Mouse (Mus musculus): ENCODE measurements around the gene Frs3. TPM values are rescaled to one million over a fixed set of nuclear protein-coding genes. Genes with fewer than 3 reads are reported as not detected.
A peak's percentile ranks its signal among the peaks of the same experiment; 100 is the strongest.

Gene Frs3
- polyA plus RNA-seq, 1 experiment from 2014 or later: 32.3 TPM

- Histone ChIP-seq H3K4me3 (replicated peaks; ENCODE audit: low read depth, low read length) (no peak overlapping the region), H3K36me3 (ENCODE audit: control insufficient read depth, insufficient read depth, low read length) (peaks cover 35% of the 10 kb centered on the region), H3K4me2 (ENCODE audit: low read length) (no peak overlapping the region), H3K9ac (replicated peaks; ENCODE audit: low read length) (no peak overlapping the region), H3K4me1 (ENCODE audit: control insufficient read depth, insufficient read depth, low read length) (no peaks in the 10 kb centered on the region), H3K27me3 (ENCODE audit: control insufficient read depth, insufficient read depth, low read length) (0 out of 2 replicates have a peak, but pooled peaks cover 3% of the 10 kb centered on the region), H3K27ac (replicated peaks; ENCODE audit: low read depth, low read length) (no peak overlapping the region), H3K9me3 (ENCODE audit: control insufficient read depth, low read length) (no peaks in the 10 kb centered on the region)
- ATAC-seq (ENCODE audit: low FRiP score, low TSS enrichment): no peak
- no peak for DNase-seq
- 81% methylated on average over 1 of the region's 1 CpGs for WGBS
Observed at GRCm38 (mm10) chr17:47706196-47706595, 17.4 kb downstream of the Frs3 start.

DNA sequence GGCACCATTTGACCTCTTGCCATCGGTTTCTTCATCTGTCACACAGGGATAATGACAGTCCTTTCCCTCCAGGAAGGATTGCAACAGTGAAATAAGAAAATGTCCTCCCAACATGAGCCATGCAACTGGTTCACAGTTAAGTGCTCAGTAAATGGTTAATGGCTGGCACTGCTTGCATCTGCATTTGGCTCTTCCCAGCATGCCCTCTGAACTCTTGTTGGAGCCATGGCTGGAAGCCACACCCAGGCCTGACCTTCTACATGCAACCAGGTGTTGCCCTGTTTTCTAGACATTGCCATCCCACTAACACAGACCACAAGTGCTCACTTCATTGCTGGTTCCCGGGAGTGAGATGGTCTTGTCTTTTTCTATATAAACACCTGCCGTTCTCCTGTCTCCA, 19.1 kb downstream of the Frs3 start:
- Histone ChIP-seq H3K4me2 (ENCODE audit: low read length) (no peak overlapping the region), H3K27me3 (ENCODE audit: control insufficient read depth, insufficient read depth, low read length) (0 out of 2 replicates have a peak, but pooled peaks cover under 1% of the 10 kb centered on the region), H3K27ac (replicated peaks; ENCODE audit: low read depth, low read length) (no peak overlapping the region), H3K36me3 (ENCODE audit: control insufficient read depth, insufficient read depth, low read length) (peaks cover 17% of the 10 kb centered on the region), H3K4me1 (ENCODE audit: control insufficient read depth, insufficient read depth, low read length) (no peaks in the 10 kb centered on the region), H3K9me3 (ENCODE audit: control insufficient read depth, low read length) (no peaks in the 10 kb centered on the region), H3K4me3 (replicated peaks; ENCODE audit: low read depth, low read length) (no peak overlapping the region), H3K9ac (replicated peaks; ENCODE audit: low read length) (no peak overlapping the region)
- WGBS: 88% methylated on average over 3 of the region's 3 CpGs
- no peak for ATAC-seq (ENCODE audit: low FRiP score, low TSS enrichment)
- DNase-seq: no peak

- Histone ChIP-seq H3K9ac (replicated peaks; ENCODE audit: low read length) (no peak overlapping the region), H3K9me3 (ENCODE audit: control insufficient read depth, low read length) (no peaks in the 10 kb centered on the region), H3K27ac (replicated peaks; ENCODE audit: low read depth, low read length) (no peak overlapping the region), H3K4me1 (ENCODE audit: control insufficient read depth, insufficient read depth, low read length) (no peaks in the 10 kb centered on the region), H3K4me3 (replicated peaks; ENCODE audit: low read depth, low read length) (no peak overlapping the region), H3K4me2 (ENCODE audit: low read length) (no peak overlapping the region), H3K27me3 (ENCODE audit: control insufficient read depth, insufficient read depth, low read length) (no peaks in the 10 kb centered on the region), H3K36me3 (ENCODE audit: control insufficient read depth, insufficient read depth, low read length) (peaks cover 7% of the 10 kb centered on the region)
- no peak for DNase-seq
- WGBS: 80% methylated on average over 4 of the region's 4 CpGs
- no peak for ATAC-seq (ENCODE audit: low FRiP score, low TSS enrichment)
Observed at GRCm38 (mm10) chr17:47708972-47709371, 20.1 kb downstream of the Frs3 start.

DNA sequence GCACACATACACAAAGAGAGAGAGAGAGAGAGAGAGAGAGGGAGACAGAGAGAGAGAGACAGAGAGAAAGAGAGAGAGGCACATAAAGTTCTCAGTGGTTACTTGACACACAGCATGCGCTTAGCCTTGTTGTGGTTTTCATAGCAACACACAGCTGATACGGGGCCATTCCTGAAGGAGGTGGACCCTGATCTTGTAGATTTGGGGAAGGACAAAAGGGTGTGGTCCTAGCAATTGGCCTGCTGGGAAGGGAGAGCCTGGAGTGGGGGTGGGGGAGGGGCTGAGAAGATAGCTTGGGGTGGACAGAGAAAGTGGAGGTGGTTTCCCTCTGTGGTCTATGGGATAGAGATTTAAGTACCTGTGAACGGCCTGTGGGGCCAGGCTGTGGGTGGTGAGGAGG, 21.2 kb downstream of the Frs3 start:
- Histone ChIP-seq H3K9ac (replicated peaks; ENCODE audit: low read length) (no peak overlapping the region), H3K36me3 (ENCODE audit: control insufficient read depth, insufficient read depth, low read length) (peaks cover 2% of the 10 kb centered on the region; the same call in 1 of the 2 replicates), H3K9me3 (ENCODE audit: control insufficient read depth, low read length) (no peaks in the 10 kb centered on the region), H3K27ac (replicated peaks; ENCODE audit: low read depth, low read length) (no peak overlapping the region), H3K4me1 (ENCODE audit: control insufficient read depth, insufficient read depth, low read length) (no peaks in the 10 kb centered on the region), H3K27me3 (ENCODE audit: control insufficient read depth, insufficient read depth, low read length) (no peaks in the 10 kb centered on the region), H3K4me3 (replicated peaks; ENCODE audit: low read depth, low read length) (no peak overlapping the region), H3K4me2 (ENCODE audit: low read length) (no peak overlapping the region)
- 83% methylated on average over 3 of the region's 3 CpGs for WGBS
- ATAC-seq (ENCODE audit: low FRiP score, low TSS enrichment): no peak
- DNase-seq: no peak

- ATAC-seq (ENCODE audit: low FRiP score, low TSS enrichment) (no peak), DNase-seq (no peak)
- Histone ChIP-seq H3K4me1 (ENCODE audit: control insufficient read depth, insufficient read depth, low read length) (no peaks in the 10 kb centered on the region), H3K27me3 (ENCODE audit: control insufficient read depth, insufficient read depth, low read length) (no peaks in the 10 kb centered on the region), H3K4me3 (replicated peaks; ENCODE audit: low read depth, low read length) (no peak overlapping the region), H3K9ac (replicated peaks; ENCODE audit: low read length) (no peak overlapping the region), H3K36me3 (ENCODE audit: control insufficient read depth, insufficient read depth, low read length) (no peaks in the 10 kb centered on the region), H3K27ac (replicated peaks; ENCODE audit: low read depth, low read length) (no peak overlapping the region), H3K9me3 (ENCODE audit: control insufficient read depth, low read length) (no peaks in the 10 kb centered on the region), H3K4me2 (ENCODE audit: low read length) (no peak overlapping the region)
- 71% methylated on average over 6 of the region's 6 CpGs for WGBS
Observed at GRCm38 (mm10) chr17:47711883-47712282, 23.1 kb downstream of the Frs3 start.

DNA sequence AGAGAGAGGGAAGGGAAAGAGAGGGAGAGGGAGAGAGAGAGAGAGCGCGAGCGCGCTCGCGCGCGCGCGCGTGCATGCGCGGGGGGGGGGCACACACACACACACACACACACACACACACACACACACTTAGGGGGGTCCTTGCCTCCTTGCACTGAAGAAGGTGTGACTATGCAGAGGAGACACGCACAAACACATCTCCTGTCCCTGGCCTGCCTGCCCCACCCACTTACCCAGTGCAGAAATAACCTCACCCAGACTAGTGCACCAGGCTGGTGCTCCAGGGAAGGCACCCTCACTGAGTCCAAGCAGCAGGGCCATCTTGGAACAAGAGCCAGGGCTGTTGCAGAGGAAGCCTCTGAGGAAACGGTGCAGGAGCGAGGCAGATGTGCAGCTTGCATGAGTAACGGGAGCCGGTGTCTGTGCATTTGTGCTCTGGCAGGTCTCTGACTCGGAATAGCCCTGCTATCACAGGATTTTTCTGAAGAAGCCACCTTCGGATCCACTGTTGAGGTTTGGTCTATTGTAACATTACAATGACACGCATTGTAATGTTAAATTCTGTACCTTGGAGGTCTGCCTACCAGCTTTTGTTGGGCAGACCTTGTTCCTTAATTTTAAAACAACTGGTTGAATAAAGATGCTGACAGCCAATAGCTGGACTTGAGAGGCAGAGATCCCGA, 24.2 kb downstream of the Frs3 start:
- H3K4me3 ChIP-seq (replicated peaks; ENCODE audit: low read depth, low read length): no peak overlapping the region
- ATAC-seq (ENCODE audit: low FRiP score, low TSS enrichment) (no peak), DNase-seq (peak; percentile 27)
- H3K4me2 ChIP-seq (ENCODE audit: low read length): peak overlapping the region; percentile 12; the same call in 1 of the 2 replicates
- WGBS: 49% methylated on average over 17 of the region's 22 CpGs
- H3K4me1 ChIP-seq (ENCODE audit: control insufficient read depth, insufficient read depth, low read length): no peaks in the 10 kb centered on the region
- H3K9ac ChIP-seq (replicated peaks; ENCODE audit: low read length): no peak overlapping the region
- H3K27me3 ChIP-seq (ENCODE audit: control insufficient read depth, insufficient read depth, low read length): no peaks in the 10 kb centered on the region
- H3K36me3 ChIP-seq (ENCODE audit: control insufficient read depth, insufficient read depth, low read length): no peaks in the 10 kb centered on the region
- no peaks in the 10 kb centered on the region for H3K9me3 ChIP-seq (ENCODE audit: control insufficient read depth, low read length)
- H3K27ac ChIP-seq (replicated peaks; ENCODE audit: low read depth, low read length): no peak overlapping the region; the same call in 1 of the 2 replicates

- no peak overlapping the region for H3K4me3 ChIP-seq (replicated peaks; ENCODE audit: low read depth, low read length)
- no peak overlapping the region for H3K4me2 ChIP-seq (ENCODE audit: low read length)
- ATAC-seq (ENCODE audit: low FRiP score, low TSS enrichment) (no peak), DNase-seq (no peak)
- WGBS: 67% methylated on average over 3 of the region's 3 CpGs
- no peaks in the 10 kb centered on the region for H3K9me3 ChIP-seq (ENCODE audit: control insufficient read depth, low read length)
- no peak overlapping the region for H3K27ac ChIP-seq (replicated peaks; ENCODE audit: low read depth, low read length)
- H3K4me1 ChIP-seq (ENCODE audit: control insufficient read depth, insufficient read depth, low read length): no peaks in the 10 kb centered on the region
- H3K9ac ChIP-seq (replicated peaks; ENCODE audit: low read length): no peak overlapping the region
- H3K27me3 ChIP-seq (ENCODE audit: control insufficient read depth, insufficient read depth, low read length): no peaks in the 10 kb centered on the region
- no peaks in the 10 kb centered on the region for H3K36me3 ChIP-seq (ENCODE audit: control insufficient read depth, insufficient read depth, low read length)
Observed at GRCm38 (mm10) chr17:47715037-47715436, 26.2 kb downstream of the Frs3 start.

GRCm38 (mm10) chr17:47721183-47721582, 32.4 kb downstream of the Frs3 start:
- ATAC-seq (ENCODE audit: low FRiP score, low TSS enrichment): no peak

GRCm38 (mm10) chr17:47726566-47726965, 37.7 kb downstream of the Frs3 start, which contains the start of gene Pgc:
Gene Pgc (plus strand): TSS chr17:47726842.
- Histone ChIP-seq H3K9ac (replicated peaks; ENCODE audit: low read length) (no peak within 1 kb of the TSS), H3K4me2 (ENCODE audit: low read length) (no peak within 1 kb of the TSS), H3K36me3 (ENCODE audit: control insufficient read depth, insufficient read depth, low read length) (no peaks in the 10 kb centered on the region), H3K4me3 (replicated peaks; ENCODE audit: low read depth, low read length) (no peak within 1 kb of the TSS), H3K4me1 (ENCODE audit: control insufficient read depth, insufficient read depth, low read length) (no peaks in the 10 kb centered on the region), H3K9me3 (ENCODE audit: control insufficient read depth, low read length) (no peaks in the 10 kb centered on the region), H3K27me3 (ENCODE audit: control insufficient read depth, insufficient read depth, low read length) (no peaks in the 10 kb centered on the region), H3K27ac (replicated peaks; ENCODE audit: low read depth, low read length) (no peak within 1 kb of the TSS)
- ATAC-seq (ENCODE audit: low FRiP score, low TSS enrichment) (no peak), DNase-seq (no peak)
- 82% methylated on average over 11 of the region's 11 CpGs for WGBS

More at GRCm38 (mm10) chr17:47721183-47721582, 32.4 kb downstream of the Frs3 start:
- Histone ChIP-seq H3K4me1 (ENCODE audit: control insufficient read depth, insufficient read depth, low read length) (no peaks in the 10 kb centered on the region), H3K36me3 (ENCODE audit: control insufficient read depth, insufficient read depth, low read length) (no peaks in the 10 kb centered on the region), H3K27ac (replicated peaks; ENCODE audit: low read depth, low read length) (no peak overlapping the region), H3K4me2 (ENCODE audit: low read length) (no peak overlapping the region), H3K9ac (replicated peaks; ENCODE audit: low read length) (no peak overlapping the region), H3K9me3 (ENCODE audit: control insufficient read depth, low read length) (no peaks in the 10 kb centered on the region), H3K27me3 (ENCODE audit: control insufficient read depth, insufficient read depth, low read length) (no peaks in the 10 kb centered on the region), H3K4me3 (replicated peaks; ENCODE audit: low read depth, low read length) (no peak overlapping the region)
- 89% methylated on average over 4 of the region's 4 CpGs for WGBS
- no peak for DNase-seq

Measured in midbrain, embryonic 14.5 days (tissue).